Mouse (Mus musculus) kidney, adult 2 months (tissue): ENCODE data around the gene Bcl7b.

Source experiments
- CTCF ChIP-seq: fragments of 200-500 bp; conservative IDR thresholded peaks from 2 replicates; pipeline ENCODE4 v1.5.1; 2011; ENCODE audit warnings: low read depth, mild to moderate bottlenecking, control low read depth, low read length, moderate library complexity, mixed read lengths; ENCODE audit not compliant: insufficient read depth, insufficient read length
- POLR2A ChIP-seq: fragments of 200-500 bp; IDR thresholded peaks from one replicate; pipeline ENCODE4 v1.6.1; 2011; ENCODE audit warnings: low read depth, low read length, control low read depth

DNA sequence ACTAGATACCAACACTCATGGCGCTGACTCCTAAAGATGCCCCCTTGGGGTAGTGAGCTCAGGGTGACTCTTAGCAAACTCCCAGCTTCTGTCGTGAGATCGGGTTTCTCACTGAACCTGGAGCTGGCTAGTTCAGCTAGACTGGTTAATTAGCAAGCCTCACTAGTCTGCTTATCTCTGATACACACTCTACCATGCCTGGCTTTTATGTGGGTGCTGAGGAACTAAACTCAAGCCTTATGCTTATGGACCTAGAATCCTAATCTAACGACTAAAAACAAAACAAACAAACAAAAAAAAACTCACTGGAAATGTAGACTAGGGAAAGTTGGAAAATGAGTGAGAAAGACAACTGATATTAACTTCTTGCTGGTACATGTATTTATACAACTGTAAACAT, 23.6 kb upstream of the Bcl7b start:
- TF ChIP-seq CTCF = no peak
- no peak for TF ChIP-seq POLR2A
